Mouse (Mus musculus) monocyte, adult 5-6 weeks (primary cell): Measurements from ENCODE around the gene Sept9. TPM values are rescaled to one million over a fixed set of nuclear protein-coding genes. Genes with fewer than 3 reads are reported as not detected.

Experiments used
- total RNA-seq: library from RNA; stranded (forward); fragments of 200-1000, 200-491, 200-594 nt; gene quantifications from 3 replicates; pipeline ENCODE4 v1.2.3, GENCODE M21; 2017

Sept9 gene
- total RNA-seq, 1 experiment from 2014 or later, result 271 TPM

Other genes with a start within 250 kb of the Sept9 start
- gene Sec14l1, start 84.5 kb upstream of the Sept9 start, total RNA-seq, result 65.4 to 73.2 TPM (median 72.7 TPM) in 3 replicates